Mouse (Mus musculus) embryonic facial prominence, embryonic 10.5 days (tissue): ENCODE results near the gene Ccdc15. TPM values are rescaled to one million over a fixed set of nuclear protein-coding genes. Genes with fewer than 3 reads are reported as not detected.

ENCODE experiments used
- DNase-seq: peaks from one replicate; pipeline ENCODE4 v3.0.0-alpha.2; 2017; ENCODE audit warnings: low spot score
- H3K27ac ChIP-seq: fragments of 300-500 bp; sonication (generic); replicated peaks from 2 replicates; pipeline ENCODE4 v1.5.1; 2016; ENCODE audit warnings: mild to moderate bottlenecking
- H3K27me3 ChIP-seq: fragments of 300-500 bp; sonication (generic); replicated peaks from 2 replicates; pipeline ENCODE4 v1.6.1; 2016; ENCODE audit warnings: low read depth, mild to moderate bottlenecking; ENCODE audit not compliant: poor library complexity, severe bottlenecking
- H3K36me3 ChIP-seq: fragments of 300-500 bp; sonication (generic); replicated peaks from 2 replicates; pipeline ENCODE4 v1.6.1; 2016; ENCODE audit warnings: mild to moderate bottlenecking, moderate library complexity
- H3K4me1 ChIP-seq: fragments of 300-500 bp; sonication (generic); 2 replicates; pipeline ENCODE4 v1.6.1; 2016
- H3K4me3 ChIP-seq: fragments of 300-500 bp; sonication (generic); 2 replicates; pipeline ENCODE4 v1.5.1; 2016; ENCODE audit warnings: mild to moderate bottlenecking, moderate library complexity
- H3K9me3 ChIP-seq: fragments of 300-500 bp; sonication (generic); 2 replicates; pipeline ENCODE4 v1.6.1; 2016; ENCODE audit warnings: mild to moderate bottlenecking
- WGBS: fragments of 180-500 bp; shearing (Covaris S2); methylation state at CpG from one replicate; pipeline ENCODE4 v1.1.7; 2016; 5-methylcytosine and 5-hydroxymethylcytosine counted together
- polyA plus RNA-seq: library from polyadenylated mRNA; unstranded; fragments of >200 nt; fragmentation: Nextera tagmentation; extraction: Ambion mirVana; gene quantifications from 2 replicates; pipeline ENCODE4 v1.2.1, GENCODE M21; 2016

The Ccdc15 gene
- polyA plus RNA-seq, 1 experiment from 2014 or later, result 10.2 TPM

GRCm38 (mm10) chr9:37245404-37245803 is 102.8 kb downstream of the Ccdc15 start:
- no peaks in the 10 kb centered on the region for H3K9me3 ChIP-seq
- H3K27me3 ChIP-seq, result no peaks in the 10 kb centered on the region
- H3K36me3 ChIP-seq, result no peaks in the 10 kb centered on the region
- H3K27ac ChIP-seq, result no peak overlapping the region
- H3K4me3 ChIP-seq, result no peak overlapping the region
- H3K4me1 ChIP-seq, result peaks cover 10% of the 10 kb centered on the region
- DNase-seq, result no peak
- 69% methylated on average over 2 of the region's 2 CpGs for WGBS

- H3K4me1 ChIP-seq, result peaks cover 10% of the 10 kb centered on the region
- no peak for DNase-seq
- WGBS, result 79% methylated on average over 1 of the region's 1 CpGs
- H3K4me3 ChIP-seq, result no peak overlapping the region
- H3K9me3 ChIP-seq, result no peaks in the 10 kb centered on the region
- H3K27ac ChIP-seq, result no peak overlapping the region
- H3K27me3 ChIP-seq, result no peaks in the 10 kb centered on the region
- no peaks in the 10 kb centered on the region; the same call in 1 of the 2 replicates for H3K36me3 ChIP-seq
Observed at GRCm38 (mm10) chr9:37244600-37244999, 103.6 kb downstream of the Ccdc15 start.

- Histone ChIP-seq H3K9me3 (no peaks in the 10 kb centered on the region), H3K27me3 (no peaks in the 10 kb centered on the region), H3K4me3 (no peak overlapping the region), H3K4me1 (peaks cover 9% of the 10 kb centered on the region), H3K27ac (no peak overlapping the region), H3K36me3 (no peaks in the 10 kb centered on the region; the same call in 1 of the 2 replicates)
- no peak for DNase-seq
- WGBS, result 90% methylated on average over 3 of the region's 3 CpGs
Observed at GRCm38 (mm10) chr9:37242764-37243163, 105.5 kb downstream of the Ccdc15 start.

GRCm38 (mm10) chr9:37235951-37236737 is 112.1 kb downstream of the Ccdc15 start:
- Histone ChIP-seq H3K27me3 (no peaks in the 10 kb centered on the region), H3K4me1 (peaks cover 16% of the 10 kb centered on the region), H3K4me3 (no peak overlapping the region), H3K9me3 (no peaks in the 10 kb centered on the region), H3K36me3 (peaks cover 10% of the 10 kb centered on the region), H3K27ac (no peak overlapping the region)
- DNase-seq, result no peak
- WGBS, result 77% methylated on average over 4 of the region's 4 CpGs

- 57% methylated on average over 22 of the region's 22 CpGs for WGBS
- no peak overlapping the region; the same call in 1 of the 2 replicates for H3K27ac ChIP-seq
- H3K27me3 ChIP-seq, result no peaks in the 10 kb centered on the region
- peaks cover 16% of the 10 kb centered on the region; the same call in 1 of the 2 replicates for H3K36me3 ChIP-seq
- peak; percentile 19 for DNase-seq
- no peaks in the 10 kb centered on the region for H3K9me3 ChIP-seq
- H3K4me1 ChIP-seq, result peaks cover 16% of the 10 kb centered on the region
- H3K4me3 ChIP-seq, result no peak overlapping the region
Observed at GRCm38 (mm10) chr9:37232201-37233195, 115.7 kb downstream of the Ccdc15 start.

GRCm38 (mm10) chr9:37230486-37231195 is 117.6 kb downstream of the Ccdc15 start:
- 94% methylated on average over 9 of the region's 9 CpGs for WGBS
- no peaks in the 10 kb centered on the region for H3K9me3 ChIP-seq
- H3K27me3 ChIP-seq, result no peaks in the 10 kb centered on the region
- H3K4me1 ChIP-seq, result peaks cover 16% of the 10 kb centered on the region
- H3K27ac ChIP-seq, result no peak overlapping the region
- H3K4me3 ChIP-seq, result no peak overlapping the region
- peaks cover 16% of the 10 kb centered on the region; the same call in 1 of the 2 replicates for H3K36me3 ChIP-seq
- DNase-seq, result no peak

GRCm38 (mm10) chr9:37229880-37230325 is 118.3 kb downstream of the Ccdc15 start:
- no peaks in the 10 kb centered on the region for H3K27me3 ChIP-seq
- H3K4me1 ChIP-seq, result peaks cover 16% of the 10 kb centered on the region
- H3K4me3 ChIP-seq, result no peak overlapping the region
- DNase-seq, result peak; percentile 64
- H3K9me3 ChIP-seq, result no peaks in the 10 kb centered on the region
- 0% methylated on average over 1 of the region's 1 CpGs for WGBS
- no peak overlapping the region for H3K27ac ChIP-seq
- peaks cover 16% of the 10 kb centered on the region; the same call in 1 of the 2 replicates for H3K36me3 ChIP-seq

Other genes starting within 250 kb of the Ccdc15 start
- gene Pknox2, start 201.0 kb downstream of the Ccdc15 start, polyA plus RNA-seq, result 32.7 and 33.0 TPM in 2 replicates
- gene Tmem218, start 140.2 kb downstream of the Ccdc15 start, polyA plus RNA-seq, result 10.2 and 10.8 TPM in 2 replicates
- 2.1 and 2.6 TPM in 2 replicates for gene Slc37a2, start 92.7 kb downstream of the Ccdc15 start, polyA plus RNA-seq
- 0.05 TPM in 2 replicates for gene Hepacam, start 18.9 kb upstream of the Ccdc15 start, polyA plus RNA-seq
- gene Robo4, start 53.5 kb upstream of the Ccdc15 start, polyA plus RNA-seq, result 6.6 and 6.8 TPM in 2 replicates
- 4.1 and 9.4 TPM in 2 replicates for gene Robo3, start 84.8 kb upstream of the Ccdc15 start, polyA plus RNA-seq
- 34.4 and 36.7 TPM in 2 replicates for gene Msantd2, start 140.9 kb upstream of the Ccdc15 start, polyA plus RNA-seq
- 27.0 and 27.5 TPM in 2 replicates for gene Esam, start 179.6 kb upstream of the Ccdc15 start, polyA plus RNA-seq
- gene Vsig2, start 190.8 kb upstream of the Ccdc15 start, polyA plus RNA-seq, result 0.59 and 0.78 TPM in 2 replicates
- 0.48 and 1.0 TPM in 2 replicates for gene Nrgn, start 204.5 kb upstream of the Ccdc15 start, polyA plus RNA-seq
- 3.7 and 4.8 TPM in 2 replicates for gene Siae, start 207.3 kb upstream of the Ccdc15 start, polyA plus RNA-seq